Mouse (Mus musculus): Measurements from ENCODE around the gene Ccdc106. TPM values are rescaled to one million over a fixed set of nuclear protein-coding genes. Genes with fewer than 3 reads are reported as not detected.

The Ccdc106 gene
- total and polyA plus RNA-seq, 3 experiments = 0.52 to 0.81 TPM; not detected in 1

DNA sequence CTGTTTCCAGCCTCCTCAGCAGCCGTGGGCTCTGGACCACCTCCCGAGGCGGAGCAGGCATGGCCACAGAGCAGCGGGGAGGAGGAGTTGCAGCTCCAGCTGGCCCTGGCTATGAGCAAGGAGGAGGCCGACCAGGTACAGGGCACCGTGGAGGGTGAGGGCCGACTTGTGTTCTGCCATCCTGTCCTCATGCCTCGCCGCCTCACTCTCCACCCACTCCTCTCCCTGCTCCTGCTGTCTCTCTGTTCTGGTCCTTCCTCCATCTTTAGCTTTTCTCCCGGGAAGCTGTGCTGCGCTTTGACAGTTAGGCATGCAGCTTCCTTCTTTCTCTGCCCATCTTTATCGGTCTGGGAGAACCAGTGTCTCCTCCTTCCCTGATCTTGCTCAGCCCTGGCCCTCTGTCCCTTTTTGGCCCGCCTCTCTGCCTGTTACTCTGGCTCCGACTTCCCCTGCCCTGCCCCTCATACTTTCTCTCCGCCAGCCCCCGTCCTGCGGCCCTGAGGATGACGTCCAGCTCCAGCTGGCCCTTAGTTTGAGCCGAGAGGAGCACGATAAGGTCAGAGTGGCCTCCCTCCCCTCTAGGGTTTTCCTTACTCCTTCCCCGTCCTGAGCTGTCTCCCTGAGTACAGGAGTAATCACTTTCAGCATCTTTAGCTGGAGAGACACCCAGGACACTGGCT is 72.6 kb downstream of the Ccdc106 start:
- H3K4me1 ChIP-seq (ENCODE audit: control insufficient read depth in 1 of 2, insufficient read depth in 2 of 2) = peaks cover 0 to 6% of the 10 kb centered on the region in 2 experiments; a peak in 2 of 4 replicates

GRCm38 (mm10) chr7:5098769-5099168 is 78.4 kb downstream of the Ccdc106 start:
- dilution Hi-C loops (cut with MboI; ENCODE audit: extremely low pct_ligation_motif_present, extremely low pct_unique_long_range_greater_than_20kb, low sequenced_read_pairs) = no loop called here

More for the DNA sequence above, 72.6 kb downstream of the Ccdc106 start:
- Histone ChIP-seq H3K9me3 (replicated peaks; ENCODE audit: low read length) (no peaks in the 10 kb centered on the region), H3K36me3 (replicated peaks in 1 of 2; ENCODE audit: control insufficient read depth in 1 of 2, insufficient read depth in 1 of 2, low read length in 1 of 2) (peaks cover 94 to 98% of the 10 kb centered on the region in 2 experiments), H3K79me2 (replicated peaks; ENCODE audit: control insufficient read depth, extremely low read depth, insufficient read depth, poor library complexity, severe bottlenecking) (peaks cover 41% of the 10 kb centered on the region), H3K4me2 (ENCODE audit: insufficient read depth, low read depth, poor library complexity, severe bottlenecking) (no peak overlapping the region), H3K4me3 (replicated peaks in 1 of 3; ENCODE audit: low read depth in 2 of 3, low read length in 2 of 3, poor library complexity in 1 of 3) (no peak overlapping the region), H3K27ac (ENCODE audit: insufficient read depth, low read depth) (no peak overlapping the region; the same call in 1 of the 2 replicates), H3K9ac (ENCODE audit: insufficient read depth, low read depth) (no peak overlapping the region), H3K27me3 (replicated peaks) (no peaks in the 10 kb centered on the region)
- dilution Hi-C loops (cut with MboI; ENCODE audit: extremely low pct_ligation_motif_present, extremely low pct_unique_long_range_greater_than_20kb, low sequenced_read_pairs) = no loop called here
- DNase-seq (ENCODE audit: extremely low read depth) = no peak
- TF ChIP-seq MXI1 (IDR thresholded peaks at IDR 0.05; ENCODE audit: low read depth, low read length) = no peak
- TF ChIP-seq MAX (IDR thresholded peaks at IDR 0.05; ENCODE audit: low read length) = no peak
- no peak for TF ChIP-seq JUN (IDR thresholded peaks at IDR 0.05; ENCODE audit: insufficient read depth, low read depth, low read length)
- TF ChIP-seq ZKSCAN1 (IDR thresholded peaks at IDR 0.05; ENCODE audit: borderline replicate concordance, low read depth, low read length) = no peak
- no peak for TF ChIP-seq MAZ (IDR thresholded peaks at IDR 0.05; ENCODE audit: low read depth, low read length)
- TF ChIP-seq USF2 (conservative IDR thresholded peaks at IDR 0.05; ENCODE audit: low read depth, low read length) = no peak
- TF ChIP-seq POLR2A (IDR thresholded peaks at IDR 0.05; ENCODE audit: low read depth, low read length) = no peak
- TF ChIP-seq SMC3 (IDR thresholded peaks at IDR 0.05; ENCODE audit: low read depth, low read length) = no peak
- TF ChIP-seq SIN3A (IDR thresholded peaks at IDR 0.05; ENCODE audit: low read length) = no peak
- TF ChIP-seq NELFE (IDR thresholded peaks at IDR 0.05; ENCODE audit: low read depth, low read length) = no peak
- TF ChIP-seq JUND (conservative IDR thresholded peaks at IDR 0.05; ENCODE audit: low read depth, low read length) = no peak
- TF ChIP-seq TBP (conservative IDR thresholded peaks at IDR 0.05; ENCODE audit: low read depth, low read length) = no peak
- no peak for TF ChIP-seq EP300 (IDR thresholded peaks at IDR 0.05; ENCODE audit: low read length)
- in situ Hi-C loops (cut with MboI; ENCODE audit: low pct_ligation_motif_present, low pct_unique_long_range_greater_than_20kb, low sequenced_read_pairs) = no loop called here

More at GRCm38 (mm10) chr7:5098769-5099168, 78.4 kb downstream of the Ccdc106 start:
- Histone ChIP-seq H3K27ac (ENCODE audit: insufficient read depth, low read depth) (no peak overlapping the region), H3K27me3 (replicated peaks) (no peaks in the 10 kb centered on the region), H3K4me3 (replicated peaks in 1 of 3; ENCODE audit: low read depth in 2 of 3, low read length in 2 of 3, poor library complexity in 1 of 3) (no peak overlapping the region), H3K4me1 (ENCODE audit: control insufficient read depth in 1 of 2, insufficient read depth in 2 of 2) (peaks cover 11 to 40% of the 10 kb centered on the region in 2 experiments), H3K9ac (ENCODE audit: insufficient read depth, low read depth) (no peak overlapping the region), H3K9me3 (replicated peaks; ENCODE audit: low read length) (no peaks in the 10 kb centered on the region), H3K4me2 (ENCODE audit: insufficient read depth, low read depth, poor library complexity, severe bottlenecking) (no peak overlapping the region), H3K36me3 (replicated peaks in 1 of 2; ENCODE audit: control insufficient read depth in 1 of 2, insufficient read depth in 1 of 2, low read length in 1 of 2) (peaks cover 54 to 66% of the 10 kb centered on the region in 2 experiments), H3K79me2 (replicated peaks; ENCODE audit: control insufficient read depth, extremely low read depth, insufficient read depth, poor library complexity, severe bottlenecking) (no peaks in the 10 kb centered on the region)
- no peak for DNase-seq (ENCODE audit: extremely low read depth)
- in situ Hi-C loops (cut with MboI; ENCODE audit: low pct_ligation_motif_present, low pct_unique_long_range_greater_than_20kb, low sequenced_read_pairs) = no loop called here
- TF ChIP-seq RAD21 (IDR thresholded peaks at IDR 0.05; ENCODE audit: low read depth, low read length) = no peak
- no peak for TF ChIP-seq SIN3A (IDR thresholded peaks at IDR 0.05; ENCODE audit: low read length)
- no peak for TF ChIP-seq PAX5 (IDR thresholded peaks at IDR 0.05; ENCODE audit: low read length)
- no peak for TF ChIP-seq POLR2AphosphoS2 (IDR thresholded peaks at IDR 0.05; ENCODE audit: low read depth, low read length)
- no peak for TF ChIP-seq USF2 (conservative IDR thresholded peaks at IDR 0.05; ENCODE audit: low read depth, low read length)
- no peak for TF ChIP-seq MYC (IDR thresholded peaks at IDR 0.05; ENCODE audit: low read depth, low read length)
- TF ChIP-seq KAT2A (IDR thresholded peaks at IDR 0.05; ENCODE audit: insufficient replicate concordance, low read length) = no peak
- no peak for TF ChIP-seq ZNF384 (IDR thresholded peaks at IDR 0.05; ENCODE audit: low read depth, low read length)
- TF ChIP-seq CTCF (conservative IDR thresholded peaks at IDR 0.05 in 1 of 2, IDR thresholded peaks at IDR 0.05 in 1 of 2; ENCODE audit: low read depth in 2 of 2, low read length in 2 of 2) = no peak

Measured in CH12.LX (cell line).